Mouse (Mus musculus) C2C12 (cell line): ENCODE results near the gene Zbtb2.

Source experiments
- CEBPB ChIP-seq: IDR thresholded peaks from one replicate; pipeline ENCODE4 v1.6.1; 2011; ENCODE audit warnings: low read depth, mild to moderate bottlenecking, control low read depth, moderate library complexity
- CTCF ChIP-seq: IDR thresholded peaks from one replicate; pipeline ENCODE4 v1.5.1; 2011; ENCODE audit not compliant: control insufficient read depth, insufficient read depth, insufficient read length
- MAX ChIP-seq: IDR thresholded peaks from one replicate; pipeline ENCODE4 v1.6.1; 2011; ENCODE audit warnings: mild to moderate bottlenecking, control low read depth
- MYOD1 ChIP-seq: IDR thresholded peaks from one replicate; pipeline ENCODE4 v1.6.1; 2011; ENCODE audit warnings: low read depth; ENCODE audit not compliant: control insufficient read depth, insufficient read length
- MYOG ChIP-seq: IDR thresholded peaks from one replicate; pipeline ENCODE4 v1.6.1; 2011; ENCODE audit not compliant: control insufficient read depth, insufficient read length; ENCODE audit errors: extremely low read depth
- USF1 ChIP-seq: IDR thresholded peaks from one replicate; pipeline ENCODE4 v1.6.1; 2011; ENCODE audit warnings: low read depth, mild to moderate bottlenecking, control low read depth, moderate library complexity

DNA sequence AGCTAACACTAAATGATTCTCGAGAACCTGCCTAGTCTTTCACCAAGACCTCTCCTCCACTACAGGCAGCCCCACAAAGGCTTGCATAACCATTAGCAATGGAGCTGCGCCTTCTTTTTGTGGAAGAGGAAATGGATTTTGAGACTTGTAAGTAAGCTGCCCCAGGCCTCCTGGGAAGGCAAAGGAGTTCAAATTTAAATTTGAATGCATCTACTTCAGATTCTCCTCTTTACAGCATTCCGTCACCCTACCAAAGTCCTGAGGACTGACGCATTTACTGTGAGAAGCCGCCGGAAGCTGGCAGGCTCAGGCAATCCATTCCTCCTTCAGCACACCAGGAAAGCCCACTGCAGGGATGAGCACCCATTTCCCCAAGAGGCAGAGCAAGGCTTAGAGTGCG lies 12.6 kb downstream of the Zbtb2 start:
- TF ChIP-seq CTCF: no peak
- TF ChIP-seq MYOG: no peak
- no peak for TF ChIP-seq MYOD1
- TF ChIP-seq USF1: no peak
- TF ChIP-seq MAX: no peak
- TF ChIP-seq CEBPB: no peak
